Mouse (Mus musculus): ENCODE data around the gene St3gal4.

Gene St3gal4

GRCm38 (mm10) chr9:35105884-35106880 lies 12.9 kb downstream of the St3gal4 start:
- no peak for DNase-seq (ENCODE audit: low spot score)

GRCm38 (mm10) chr9:35105438-35105837 lies 13.6 kb downstream of the St3gal4 start:
- DNase-seq (ENCODE audit: low spot score), result no peak

GRCm38 (mm10) chr9:35104711-35105110 lies 14.4 kb downstream of the St3gal4 start:
- no peak for DNase-seq (ENCODE audit: low spot score)

- DNase-seq (ENCODE audit: low spot score), result no peak
Measured at GRCm38 (mm10) chr9:35098762-35099161, 20.3 kb downstream of the St3gal4 start.

- no peak for DNase-seq (ENCODE audit: low spot score)
Measured at GRCm38 (mm10) chr9:35097901-35098300, 21.2 kb downstream of the St3gal4 start.

- no peak for DNase-seq (ENCODE audit: low spot score)
Measured at GRCm38 (mm10) chr9:35095726-35096125, 23.3 kb downstream of the St3gal4 start.

GRCm38 (mm10) chr9:35093350-35093749 lies 25.7 kb downstream of the St3gal4 start:
- no peak for DNase-seq (ENCODE audit: low spot score)

- DNase-seq (ENCODE audit: low spot score), result no peak
Measured at GRCm38 (mm10) chr9:35092904-35093303, 26.2 kb downstream of the St3gal4 start.

- DNase-seq (ENCODE audit: low spot score), result no peak
Measured at GRCm38 (mm10) chr9:35061446-35061845, 57.6 kb downstream of the St3gal4 start.

- no peak for DNase-seq (ENCODE audit: low spot score)
Measured at GRCm38 (mm10) chr9:35059881-35060280, 59.2 kb downstream of the St3gal4 start.

GRCm38 (mm10) chr9:35058596-35059354 lies 60.3 kb downstream of the St3gal4 start:
- no peak for DNase-seq (ENCODE audit: low spot score)

- no peak for DNase-seq (ENCODE audit: low spot score)
Measured at GRCm38 (mm10) chr9:35058186-35058585, 60.9 kb downstream of the St3gal4 start.

- no peak for DNase-seq (ENCODE audit: low spot score)
Measured at GRCm38 (mm10) chr9:35057631-35058030, 61.4 kb downstream of the St3gal4 start.

- DNase-seq (ENCODE audit: low spot score), result no peak
Measured at GRCm38 (mm10) chr9:35056611-35057010, 62.5 kb downstream of the St3gal4 start.

GRCm38 (mm10) chr9:35055528-35056330 lies 63.3 kb downstream of the St3gal4 start:
- no peak for DNase-seq (ENCODE audit: low spot score)

GRCm38 (mm10) chr9:35053669-35054068 lies 65.4 kb downstream of the St3gal4 start:
- DNase-seq (ENCODE audit: low spot score), result no peak

GRCm38 (mm10) chr9:35053081-35053480 lies 66.0 kb downstream of the St3gal4 start:
- DNase-seq (ENCODE audit: low spot score), result no peak

GRCm38 (mm10) chr9:35052671-35053070 lies 66.4 kb downstream of the St3gal4 start:
- DNase-seq (ENCODE audit: low spot score), result no peak

- no peak for DNase-seq (ENCODE audit: low spot score)
Measured at GRCm38 (mm10) chr9:35051666-35052065, 67.4 kb downstream of the St3gal4 start.

- no peak for DNase-seq (ENCODE audit: low spot score)
Measured at GRCm38 (mm10) chr9:35050701-35051454, 68.2 kb downstream of the St3gal4 start.

GRCm38 (mm10) chr9:35049891-35050527 lies 69.1 kb downstream of the St3gal4 start:
- DNase-seq (ENCODE audit: low spot score), result no peak
